Mouse (Mus musculus) effector memory CD4-positive, alpha-beta T cell, adult 5 months (primary cell): Measurements from ENCODE around the gene Omp. TPM values are rescaled to one million over a fixed set of nuclear protein-coding genes. Genes with fewer than 3 reads are reported as not detected.

Experiments used
- polyA plus RNA-seq: library from polyadenylated mRNA; unstranded; fragments of 100-300 nt; shearing (Covaris generic); gene quantifications from one replicate; pipeline ENCODE4 v1.2.1, GENCODE M21; 2017

The Omp gene
- not detected for polyA plus RNA-seq

GRCm38 (mm10) chr7:98145402-98145801, at the start of gene Omp:
Gene Omp (minus strand): TSS chr7:98145502.

GRCm38 (mm10) chr7:98177929-98178559, 32.7 kb upstream of the Omp start, which contains the start of gene Capn5:
Gene Capn5 (minus strand): TSS chr7:98178274.

GRCm38 (mm10) chr7:98119179-98119960, 25.9 kb downstream of the Omp start, which contains the start of gene Myo7a:
Gene Myo7a (minus strand): TSS chr7:98119524.

Other genes with a start within 250 kb of the Omp start
- not detected for gene Gdpd4, start 225.5 kb downstream of the Omp start, polyA plus RNA-seq
- 2.2 TPM for gene Myo7a, start 26.0 kb downstream of the Omp start, polyA plus RNA-seq
- gene Capn5, start 32.8 kb upstream of the Omp start, polyA plus RNA-seq, result 0.52 TPM
- not detected for gene B3gnt6, start 54.0 kb upstream of the Omp start, polyA plus RNA-seq
- gene Acer3, start 175.7 kb upstream of the Omp start, polyA plus RNA-seq, result 8.8 TPM
- gene Tsku, start 215.8 kb upstream of the Omp start, polyA plus RNA-seq, result not detected